Mouse (Mus musculus) cerebellum, adult 2 months (tissue): ENCODE data around the gene Fam214b.

Experiments used
- CTCF ChIP-seq: fragments of 200-500 bp; IDR thresholded peaks from 2 replicates; pipeline ENCODE4 v1.5.1; 2011; ENCODE audit warnings: low read depth, mild to moderate bottlenecking, control low read depth, low read length, moderate library complexity, borderline replicate concordance; ENCODE audit not compliant: insufficient read depth
- POLR2A ChIP-seq: fragments of 200-500 bp; IDR thresholded peaks from 2 replicates; pipeline ENCODE4 v1.6.1; 2011; ENCODE audit warnings: low read length, control low read depth, borderline replicate concordance; ENCODE audit not compliant: insufficient read depth

GRCm38 (mm10) chr4:43038567-43039495 is 7.2 kb downstream of the Fam214b start:
- TF ChIP-seq CTCF (no peak), POLR2A (no peak)
